Mouse (Mus musculus) embryonic facial prominence, embryonic 12.5 days (tissue): ENCODE results near the gene Fads6. TPM values are rescaled to one million over a fixed set of nuclear protein-coding genes. Genes with fewer than 3 reads are reported as not detected.

Experiments
- ATAC-seq: fragments of 200-750 bp; cut with Nextera tagmentation; 2 replicates; pipeline ENCODE4 v1.8.0; 2017; ENCODE audit not compliant: insufficient number of reproducible peaks, insufficient read depth, low FRiP score, low TSS enrichment
- H3K27ac ChIP-seq: fragments of 300-500 bp; sonication (generic); 2 replicates; pipeline ENCODE4 v1.5.1; 2016; ENCODE audit warnings: mild to moderate bottlenecking
- H3K27me3 ChIP-seq: fragments of 300-500 bp; sonication (generic); 2 replicates; pipeline ENCODE4 v1.6.1; 2016; ENCODE audit warnings: mild to moderate bottlenecking, moderate library complexity
- H3K36me3 ChIP-seq: fragments of 300-500 bp; sonication (generic); 2 replicates; pipeline ENCODE4 v1.6.1; 2016; ENCODE audit warnings: mild to moderate bottlenecking
- H3K4me1 ChIP-seq: fragments of 300-500 bp; sonication (generic); 2 replicates; pipeline ENCODE4 v1.6.1; 2016
- H3K4me2 ChIP-seq: fragments of 300-500 bp; sonication (generic); replicated peaks from 2 replicates; pipeline ENCODE4 v1.6.1; 2016; ENCODE audit warnings: mild to moderate bottlenecking, moderate library complexity
- H3K4me3 ChIP-seq: fragments of 300-500 bp; sonication (generic); 2 replicates; pipeline ENCODE4 v1.5.1; 2016; ENCODE audit warnings: mild to moderate bottlenecking
- H3K9ac ChIP-seq: fragments of 300-500 bp; sonication (generic); 2 replicates; pipeline ENCODE4 v1.6.1; 2016; ENCODE audit warnings: mild to moderate bottlenecking, moderate library complexity
- H3K9me3 ChIP-seq: fragments of 300-500 bp; sonication (generic); 2 replicates; pipeline ENCODE4 v1.6.1; 2016; ENCODE audit warnings: mild to moderate bottlenecking, moderate library complexity
- WGBS: fragments of 180-500 bp; shearing (Covaris S2); methylation state at CpG from one replicate; pipeline ENCODE4 v1.1.7; 2016; 5-methylcytosine and 5-hydroxymethylcytosine counted together
- polyA plus RNA-seq: library from polyadenylated mRNA; unstranded; fragments of >200 nt; fragmentation: Nextera tagmentation; extraction: Ambion mirVana; gene quantifications from 2 replicates; pipeline ENCODE4 v1.2.1, GENCODE M21; 2016

Gene Fads6
- polyA plus RNA-seq, 1 experiment from 2014 or later = 0.28 TPM

GRCm38 (mm10) chr11:115323354-115323753 lies 25.9 kb upstream of the Fads6 start:
- Histone ChIP-seq H3K36me3 (no peaks in the 10 kb centered on the region), H3K4me3 (no peak overlapping the region), H3K27ac (no peak overlapping the region), H3K4me2 (no peak overlapping the region), H3K9ac (no peak overlapping the region), H3K4me1 (peaks cover 8% of the 10 kb centered on the region), H3K27me3 (peaks cover 85% of the 10 kb centered on the region), H3K9me3 (no peaks in the 10 kb centered on the region)
- WGBS = 22% methylated on average over 31 of the region's 32 CpGs
- ATAC-seq = no peak

GRCm38 (mm10) chr11:115321906-115322693 lies 24.6 kb upstream of the Fads6 start, which contains the start of gene Ush1g:
Gene Ush1g (minus strand): TSS chr11:115322041.
- Histone ChIP-seq H3K27ac (no peak within 1 kb of the TSS), H3K9me3 (no peaks in the 10 kb centered on the region), H3K4me2 (peak within 1 kb of the TSS; percentile 29), H3K36me3 (no peaks in the 10 kb centered on the region), H3K27me3 (peaks cover 92% of the 10 kb centered on the region), H3K4me3 (peak within 1 kb of the TSS; percentile 18), H3K4me1 (peaks cover 8% of the 10 kb centered on the region), H3K9ac (peak within 1 kb of the TSS; percentile 29; the same call in 1 of the 2 replicates)
- no peak for ATAC-seq
- 6% methylated on average over 35 of the region's 35 CpGs for WGBS

- 4% methylated on average over 15 of the region's 18 CpGs for WGBS
- peaks cover 100% of the 10 kb centered on the region for H3K27me3 ChIP-seq
- H3K9ac ChIP-seq = no peak overlapping the region
- no peak overlapping the region for H3K27ac ChIP-seq
- no peaks in the 10 kb centered on the region for H3K36me3 ChIP-seq
- no peak overlapping the region for H3K4me3 ChIP-seq
- no peak for ATAC-seq
- H3K4me2 ChIP-seq = no peak overlapping the region
- H3K9me3 ChIP-seq = no peaks in the 10 kb centered on the region
- H3K4me1 ChIP-seq = peaks cover 8% of the 10 kb centered on the region
These were observed 22.4 kb upstream of the Fads6 start for GRCm38 (mm10) chr11:115319704-115320383.

DNA sequence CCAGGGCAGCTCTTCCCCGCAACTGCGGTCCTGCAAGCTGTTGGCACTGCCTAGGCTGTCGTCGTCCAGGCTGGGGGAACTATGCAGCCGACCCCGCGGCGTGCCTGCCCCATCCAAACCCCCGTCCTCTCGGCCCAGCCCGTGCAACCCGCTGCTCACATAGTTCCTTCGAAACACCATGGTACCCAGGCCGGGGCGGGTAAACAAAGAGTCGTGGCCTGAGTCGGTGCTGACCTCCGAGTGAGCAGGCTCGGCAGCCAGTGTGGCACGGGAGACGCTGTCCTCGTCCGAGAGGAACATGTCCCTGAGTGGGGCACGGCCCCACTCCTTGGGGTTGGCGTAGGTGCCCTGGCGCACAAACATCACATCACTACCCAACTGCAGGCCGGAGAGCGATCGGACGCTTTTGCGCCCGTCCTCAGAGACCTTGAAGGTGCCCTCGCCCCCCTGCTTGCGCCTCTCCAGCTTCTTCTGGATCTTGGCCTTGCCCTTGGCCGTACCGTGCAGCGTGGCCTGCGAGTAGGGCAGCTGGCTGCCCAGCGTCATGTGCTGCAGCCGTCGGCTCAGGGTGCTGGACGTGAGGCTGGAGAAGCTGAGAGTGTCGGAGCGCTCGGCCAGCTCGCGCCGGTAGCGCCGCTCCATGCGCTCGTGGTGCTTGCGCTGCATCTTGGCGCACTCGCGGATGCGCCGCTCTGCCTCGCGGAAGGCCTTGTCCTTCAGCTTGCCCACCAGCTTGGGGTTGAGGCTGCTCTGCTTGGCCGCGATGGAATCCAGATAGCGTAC lies 21.0 kb upstream of the Fads6 start:
- no peak overlapping the region for H3K9ac ChIP-seq
- 0 out of 2 replicates have a peak overlapping the region, but pooled peaks have one; percentile 8 for H3K4me2 ChIP-seq
- WGBS = 3% methylated on average over 63 of the region's 63 CpGs

DNA sequence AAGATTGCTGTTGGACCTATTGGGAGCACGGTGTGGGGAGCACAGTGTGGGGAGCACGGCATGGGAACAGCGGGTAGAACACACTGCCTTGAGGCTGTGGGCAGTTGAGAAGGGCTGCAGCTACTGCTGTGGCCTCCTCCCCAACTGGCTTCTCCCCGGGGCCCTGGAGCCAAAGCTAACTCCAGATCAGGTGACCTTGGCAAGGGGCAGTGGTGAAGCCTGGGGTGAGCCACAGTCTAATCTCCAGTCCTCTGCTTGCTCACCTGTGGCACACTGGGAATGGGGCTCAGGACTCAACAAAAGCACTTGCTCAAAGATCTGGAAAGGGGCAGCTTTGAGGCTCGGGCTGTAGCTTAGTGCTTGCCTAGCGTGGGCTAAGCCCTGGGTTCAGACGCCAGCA lies 19.7 kb upstream of the Fads6 start:
- ATAC-seq = no peak
- peaks cover 97% of the 10 kb centered on the region for H3K27me3 ChIP-seq
- H3K4me2 ChIP-seq = no peak overlapping the region
- no peaks in the 10 kb centered on the region for H3K9me3 ChIP-seq
- no peaks in the 10 kb centered on the region for H3K36me3 ChIP-seq
- no peak overlapping the region for H3K4me3 ChIP-seq
- WGBS = 51% methylated on average over 7 of the region's 7 CpGs
- no peak overlapping the region for H3K9ac ChIP-seq
- H3K27ac ChIP-seq = no peak overlapping the region
- H3K4me1 ChIP-seq = peaks cover 6% of the 10 kb centered on the region

More for the DNA sequence above, 21.0 kb upstream of the Fads6 start:
- Histone ChIP-seq H3K36me3 (no peaks in the 10 kb centered on the region), H3K4me1 (peaks cover 8% of the 10 kb centered on the region), H3K4me3 (no peak overlapping the region), H3K27ac (no peak overlapping the region), H3K27me3 (peaks cover 99% of the 10 kb centered on the region), H3K9me3 (no peaks in the 10 kb centered on the region)
- no peak for ATAC-seq

GRCm38 (mm10) chr11:115314249-115314648 lies 16.8 kb upstream of the Fads6 start:
- peaks cover 71% of the 10 kb centered on the region for H3K27me3 ChIP-seq
- no peaks in the 10 kb centered on the region for H3K9me3 ChIP-seq
- H3K9ac ChIP-seq = no peak overlapping the region
- no peak overlapping the region for H3K27ac ChIP-seq
- H3K4me2 ChIP-seq = no peak overlapping the region
- no peak for ATAC-seq
- no peaks in the 10 kb centered on the region for H3K4me1 ChIP-seq
- no peaks in the 10 kb centered on the region for H3K36me3 ChIP-seq
- WGBS = 45% methylated on average over 2 of the region's 2 CpGs
- no peak overlapping the region for H3K4me3 ChIP-seq

DNA sequence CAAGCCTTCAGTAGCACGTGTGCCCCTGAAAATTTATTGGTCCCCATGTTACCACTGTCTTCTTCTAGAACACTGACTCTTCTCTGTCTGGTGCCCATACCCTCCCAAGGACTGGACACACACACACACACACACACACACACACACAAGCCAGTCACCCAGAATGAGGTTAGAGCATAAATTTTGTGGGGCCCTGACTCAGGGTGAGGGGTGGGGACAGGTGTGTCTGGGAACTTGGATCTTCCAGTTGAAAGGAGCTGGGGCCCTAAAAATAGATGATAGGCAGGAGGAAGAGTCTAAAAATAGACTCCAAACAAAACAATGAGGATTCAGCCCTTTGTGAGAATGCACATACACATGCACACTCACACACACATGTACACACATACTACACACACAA lies 11.3 kb upstream of the Fads6 start:
- WGBS = 85% methylated on average over 1 of the region's 1 CpGs
- no peak overlapping the region for H3K4me2 ChIP-seq
- H3K9ac ChIP-seq = no peak overlapping the region
- no peak for ATAC-seq
- H3K27me3 ChIP-seq = peaks cover 36% of the 10 kb centered on the region
- H3K36me3 ChIP-seq = no peaks in the 10 kb centered on the region
- no peaks in the 10 kb centered on the region for H3K9me3 ChIP-seq
- no peak overlapping the region for H3K4me3 ChIP-seq
- H3K4me1 ChIP-seq = 0 out of 2 replicates have a peak, but pooled peaks cover 2% of the 10 kb centered on the region
- no peak overlapping the region for H3K27ac ChIP-seq

GRCm38 (mm10) chr11:115306863-115307262 lies 9.4 kb upstream of the Fads6 start, which contains the start of gene Otop2:
Gene Otop2 (plus strand): TSS chr11:115307163.
- no peak within 1 kb of the TSS for H3K4me2 ChIP-seq
- no peak within 1 kb of the TSS for H3K4me3 ChIP-seq
- H3K9ac ChIP-seq = no peak within 1 kb of the TSS
- 23% methylated on average over 8 of the region's 8 CpGs for WGBS
- H3K4me1 ChIP-seq = 0 out of 2 replicates have a peak, but pooled peaks cover 2% of the 10 kb centered on the region
- H3K36me3 ChIP-seq = no peaks in the 10 kb centered on the region
- H3K27me3 ChIP-seq = peaks cover 19% of the 10 kb centered on the region
- H3K27ac ChIP-seq = no peak within 1 kb of the TSS
- no peak for ATAC-seq
- no peaks in the 10 kb centered on the region for H3K9me3 ChIP-seq

GRCm38 (mm10) chr11:115303167-115303566 lies 5.7 kb upstream of the Fads6 start:
- peaks cover 35% of the 10 kb centered on the region for H3K27me3 ChIP-seq
- no peak overlapping the region for H3K27ac ChIP-seq
- 0 out of 2 replicates have a peak, but pooled peaks cover 2% of the 10 kb centered on the region for H3K4me1 ChIP-seq
- H3K9me3 ChIP-seq = peaks cover 6% of the 10 kb centered on the region; the same call in 1 of the 2 replicates
- H3K4me2 ChIP-seq = no peak overlapping the region
- no peaks in the 10 kb centered on the region for H3K36me3 ChIP-seq
- 72% methylated on average over 8 of the region's 8 CpGs for WGBS
- H3K9ac ChIP-seq = no peak overlapping the region
- H3K4me3 ChIP-seq = no peak overlapping the region
- ATAC-seq = no peak

DNA sequence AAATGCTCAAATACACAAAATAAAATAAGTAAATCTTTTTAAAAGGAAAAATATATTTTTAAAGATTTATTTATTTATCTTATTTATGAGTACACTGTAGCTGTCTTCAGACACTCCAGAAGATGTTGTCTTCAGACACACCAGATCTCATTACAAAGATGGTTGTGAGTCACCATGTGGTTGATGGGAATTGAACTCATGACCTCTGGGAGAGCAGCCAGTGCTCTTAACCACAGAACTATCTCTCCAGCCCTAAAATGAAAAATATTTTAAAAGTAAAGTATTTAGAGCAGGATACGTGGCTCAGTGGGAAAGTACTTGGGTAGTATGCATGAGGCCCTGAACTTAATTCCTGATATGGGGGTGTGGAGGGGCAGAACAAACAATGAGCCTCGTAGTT lies 3.9 kb upstream of the Fads6 start:
- Histone ChIP-seq H3K9ac (no peak overlapping the region), H3K27ac (no peak overlapping the region), H3K27me3 (peaks cover 39% of the 10 kb centered on the region), H3K4me3 (no peak overlapping the region), H3K36me3 (no peaks in the 10 kb centered on the region), H3K9me3 (peaks cover 6% of the 10 kb centered on the region; the same call in 1 of the 2 replicates), H3K4me1 (peaks cover 8% of the 10 kb centered on the region; the same call in 1 of the 2 replicates), H3K4me2 (no peak overlapping the region)
- no peak for ATAC-seq
- WGBS = 88% methylated on average over 2 of the region's 2 CpGs

DNA sequence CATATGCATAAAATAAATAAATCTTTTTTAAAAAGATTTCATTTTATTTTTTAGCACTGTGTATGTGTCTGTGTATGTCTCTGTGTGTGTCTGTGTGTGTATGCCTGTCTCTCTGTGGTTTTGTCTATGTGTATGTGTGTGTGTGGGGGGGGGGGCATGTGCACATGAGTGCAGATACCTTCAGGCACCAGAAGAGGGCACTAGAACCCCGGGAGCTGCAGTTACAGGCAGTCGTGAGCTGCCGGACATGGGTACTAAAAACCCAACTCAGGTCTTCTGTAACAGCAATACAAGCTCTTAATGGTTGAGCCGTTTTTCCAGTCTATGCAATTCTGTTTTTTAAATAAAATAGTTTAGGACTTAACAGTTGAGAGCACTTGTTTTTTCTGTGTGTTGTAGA lies 3.3 kb upstream of the Fads6 start:
- no peak overlapping the region for H3K9ac ChIP-seq
- no peak overlapping the region for H3K4me3 ChIP-seq
- H3K9me3 ChIP-seq = peaks cover 6% of the 10 kb centered on the region; the same call in 1 of the 2 replicates
- peaks cover 8% of the 10 kb centered on the region; the same call in 1 of the 2 replicates for H3K4me1 ChIP-seq
- ATAC-seq = no peak
- H3K36me3 ChIP-seq = no peaks in the 10 kb centered on the region
- H3K27me3 ChIP-seq = peaks cover 40% of the 10 kb centered on the region
- 79% methylated on average over 4 of the region's 4 CpGs for WGBS
- no peak overlapping the region for H3K27ac ChIP-seq
- H3K4me2 ChIP-seq = no peak overlapping the region
